Mouse (Mus musculus): ENCODE results near the gene Atp11c.

Gene Atp11c

GRCm38 (mm10) chrX:60394292-60394691, 198.2 kb downstream of the Atp11c start:
- no peak for DNase-seq (ENCODE audit: extremely low spot score, low read depth, low spot score)

DNA sequence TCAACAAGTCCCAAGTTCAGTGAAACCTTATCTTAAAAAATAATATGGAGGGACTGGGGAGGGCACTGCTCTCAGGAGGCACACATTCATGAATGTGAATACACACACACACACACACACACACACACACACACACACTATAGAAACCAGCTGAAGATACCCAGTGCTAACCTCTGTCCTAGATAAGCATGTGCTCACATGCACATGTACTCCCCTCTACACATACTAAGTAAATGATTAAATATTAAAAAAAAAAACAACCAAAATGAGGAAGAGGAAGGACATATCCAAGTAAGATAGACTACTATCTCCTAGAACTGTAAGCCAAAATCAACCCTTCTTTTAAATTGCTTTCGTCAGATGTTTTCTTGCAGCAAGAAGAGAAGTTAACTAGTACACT, 205.6 kb downstream of the Atp11c start:
- DNase-seq (ENCODE audit: extremely low spot score, low read depth, low spot score), result no peak

- DNase-seq (ENCODE audit: extremely low spot score, low read depth, low spot score), result no peak
These were observed 210.8 kb downstream of the Atp11c start for GRCm38 (mm10) chrX:60381711-60382110.

DNA sequence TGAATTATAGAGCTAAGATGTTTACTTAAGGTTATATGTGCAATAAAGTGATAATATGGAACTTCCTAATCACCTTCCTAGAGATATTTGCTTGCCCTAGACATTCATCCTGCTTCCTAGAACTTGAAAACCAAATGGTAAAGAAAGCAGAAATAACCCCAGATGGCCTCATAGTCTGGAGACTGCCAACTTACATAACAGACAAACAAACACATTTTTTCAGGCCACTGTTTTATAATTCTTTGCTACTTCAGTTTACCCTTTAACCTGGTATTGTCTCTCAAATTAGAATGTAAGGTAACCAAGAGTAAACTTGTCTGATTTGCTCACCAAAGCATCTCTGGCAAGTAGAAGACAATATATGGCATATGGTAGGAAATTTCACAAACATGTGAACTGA, 212.1 kb downstream of the Atp11c start:
- no peak for DNase-seq (ENCODE audit: extremely low spot score, low read depth, low spot score)

- no peak for DNase-seq (ENCODE audit: extremely low spot score, low read depth, low spot score)
These were observed 243.8 kb downstream of the Atp11c start for GRCm38 (mm10) chrX:60348741-60349140.

GRCm38 (mm10) chrX:60345447-60345846, 247.1 kb downstream of the Atp11c start:
- DNase-seq (ENCODE audit: extremely low spot score, low read depth, low spot score), result no peak

DNA sequence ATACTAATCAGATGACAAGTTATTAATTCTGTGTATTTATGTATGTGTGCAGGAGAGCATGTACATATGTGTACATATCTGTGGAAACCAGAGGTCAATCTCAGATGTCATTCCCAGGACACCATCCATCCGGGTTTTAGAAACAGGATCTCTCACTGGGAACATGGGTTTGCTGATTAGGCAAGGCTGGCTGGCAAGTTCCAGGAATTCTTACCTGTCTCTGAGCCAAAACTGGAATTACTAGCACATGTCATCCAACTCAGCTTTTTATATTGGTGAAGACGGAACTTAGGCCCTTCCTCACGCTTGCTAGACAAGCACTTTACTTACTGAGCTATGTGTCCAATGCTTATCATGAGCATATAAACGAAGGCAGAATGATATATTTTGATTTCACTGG, 247.5 kb downstream of the Atp11c start:
- no peak for DNase-seq (ENCODE audit: extremely low spot score, low read depth, low spot score)

GRCm38 (mm10) chrX:60329735-60330134, 262.8 kb downstream of the Atp11c start:
- DNase-seq (ENCODE audit: extremely low spot score, low read depth, low spot score), result no peak

DNA sequence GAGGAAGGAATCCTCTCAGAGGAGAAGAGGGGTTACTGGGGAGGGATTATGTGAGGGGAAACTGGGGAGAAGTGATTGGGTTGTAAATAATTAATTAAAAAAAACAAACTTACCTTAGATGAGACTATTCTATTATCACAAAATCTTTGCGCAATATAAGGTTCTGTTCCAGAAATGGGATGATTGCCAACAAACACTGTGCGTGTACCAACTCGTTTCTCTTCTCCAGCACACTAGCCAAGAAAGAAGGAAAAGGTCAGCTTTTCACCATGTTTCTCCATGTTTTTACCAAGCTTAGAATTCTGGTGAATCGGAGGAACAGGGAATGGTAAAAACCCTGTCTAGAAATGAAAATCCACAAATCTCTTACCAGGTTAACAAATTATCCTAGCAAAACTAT, 271.2 kb downstream of the Atp11c start:
- DNase-seq (ENCODE audit: extremely low spot score, low read depth, low spot score), result no peak

- DNase-seq (ENCODE audit: extremely low spot score, low read depth, low spot score), result no peak
These were observed 274.8 kb downstream of the Atp11c start for GRCm38 (mm10) chrX:60317661-60318060.

- no peak for DNase-seq (ENCODE audit: extremely low spot score, low read depth, low spot score)
These were observed 300.2 kb downstream of the Atp11c start for GRCm38 (mm10) chrX:60292335-60292734.

GRCm38 (mm10) chrX:60255346-60255745, 337.2 kb downstream of the Atp11c start:
- DNase-seq (ENCODE audit: extremely low spot score, low read depth, low spot score), result no peak

DNA sequence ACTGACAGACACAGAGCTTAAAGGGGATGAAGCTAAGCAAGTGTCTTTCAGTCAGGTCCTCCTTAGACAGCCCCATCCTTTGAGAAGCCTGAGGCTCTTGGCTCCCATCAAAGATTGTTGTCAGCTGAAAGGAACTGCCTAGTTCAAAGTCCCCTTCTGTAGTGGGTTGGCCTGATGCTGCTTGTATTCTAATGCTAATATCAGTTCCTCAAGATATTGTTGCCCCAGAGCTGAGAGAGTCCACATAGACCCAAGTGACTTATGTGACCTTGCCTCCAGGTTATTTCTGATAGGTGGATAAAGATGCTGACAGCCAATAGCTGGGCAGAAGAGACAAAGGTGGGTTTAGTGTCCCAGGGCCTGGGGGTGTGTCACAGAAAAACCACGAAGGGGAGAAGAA, 404.8 kb downstream of the Atp11c start:
- DNase-seq (ENCODE audit: extremely low spot score, low read depth, low spot score), result no peak

GRCm38 (mm10) chrX:60182611-60183010, 409.9 kb downstream of the Atp11c start:
- DNase-seq (ENCODE audit: extremely low spot score, low read depth, low spot score), result no peak

- no peak for DNase-seq (ENCODE audit: extremely low spot score, low read depth, low spot score)
These were observed 413.6 kb downstream of the Atp11c start, which contains the start of gene Mcf2 for GRCm38 (mm10) chrX:60178744-60179458. Gene Mcf2, minus strand, starts transcription at chrX:60179089.

DNA sequence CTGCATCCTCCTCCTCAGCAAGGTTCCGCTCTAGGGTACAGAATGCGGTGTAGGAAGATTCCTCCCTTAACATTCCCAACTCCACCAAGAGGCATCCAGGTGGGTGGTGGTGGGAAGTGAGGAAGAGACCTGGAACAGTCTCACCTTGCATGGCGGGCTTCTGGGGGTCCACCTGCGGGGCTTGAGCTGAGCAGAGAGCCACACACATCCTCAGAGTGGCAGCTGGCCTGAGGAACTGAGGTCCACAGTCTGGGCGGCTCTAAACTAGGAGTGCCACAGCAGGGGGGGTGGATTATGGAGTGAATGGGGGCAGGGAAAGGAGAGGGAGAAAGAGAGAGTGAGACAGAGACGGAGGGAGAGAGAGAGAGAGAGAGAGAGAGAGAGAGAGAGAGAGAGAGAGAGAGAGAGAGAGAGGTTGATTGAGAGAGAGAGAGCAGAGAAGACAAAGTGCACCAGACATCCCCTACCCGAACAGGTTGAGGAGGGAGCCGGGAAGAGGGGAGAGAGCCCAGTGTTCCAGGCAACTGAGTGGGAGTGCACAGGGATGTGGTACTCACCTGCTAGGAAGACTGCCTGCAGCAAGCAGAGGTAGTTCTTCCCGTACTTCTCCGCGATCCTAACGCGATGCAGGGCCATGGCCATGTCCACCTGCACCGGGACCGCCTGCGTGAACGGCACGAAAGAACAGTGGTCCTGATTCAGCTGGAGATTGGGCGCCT, 414.3 kb downstream of the Atp11c start:
- no peak for DNase-seq (ENCODE audit: extremely low spot score, low read depth, low spot score)
